Mouse (Mus musculus) heart, postnatal 4 days (tissue): ENCODE data around the gene Lmo4. TPM values are rescaled to one million over a fixed set of nuclear protein-coding genes. Genes with fewer than 3 reads are reported as not detected.

Experiments
- DNase-seq: peaks from one replicate; pipeline ENCODE4 v3.0.0; 2021
- total RNA-seq, 2 experiments: library from RNA; stranded (reverse); gene quantifications; 2 replicates each; pipeline ENCODE4 v1.2.3; 2021

The Lmo4 gene
- total RNA-seq, 2 experiments from 2014 or later, result 46.8 to 51.0 TPM

DNA sequence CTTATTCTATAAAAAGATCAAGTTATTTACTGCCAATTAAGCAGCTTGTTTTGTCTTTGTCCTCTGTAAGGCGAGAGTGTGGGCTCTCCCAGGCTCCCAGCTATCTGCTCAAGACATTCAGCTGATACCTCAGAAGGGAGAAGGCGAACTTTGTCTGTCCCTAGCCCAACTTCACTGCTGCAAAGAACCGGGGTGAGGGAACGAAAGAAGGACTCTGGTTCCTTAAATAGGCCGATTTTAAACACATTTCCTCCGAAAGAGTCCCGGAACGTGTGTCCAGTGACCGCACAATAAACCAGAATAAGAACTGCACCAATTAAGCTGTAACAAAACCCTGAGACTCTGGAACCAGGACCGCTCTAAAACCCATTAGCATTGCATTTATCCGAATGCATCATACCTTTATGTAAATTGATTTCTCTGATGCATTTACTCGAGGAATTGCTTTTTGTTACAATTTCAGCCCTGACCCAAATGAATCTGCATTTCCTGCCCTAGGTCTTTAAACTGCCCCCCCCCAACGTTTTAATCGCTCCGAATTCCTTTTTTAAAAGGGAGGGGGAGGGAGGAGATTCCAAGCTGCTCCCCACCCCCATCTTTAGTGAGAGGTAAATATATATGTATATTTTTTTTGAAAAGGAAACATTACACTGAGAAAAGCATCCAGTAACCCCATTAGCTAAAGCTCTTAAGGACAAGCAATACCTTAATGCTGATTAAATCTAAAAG is 1.6 kb downstream of the Lmo4 start:
- DNase-seq, result peak; percentile 25

DNA sequence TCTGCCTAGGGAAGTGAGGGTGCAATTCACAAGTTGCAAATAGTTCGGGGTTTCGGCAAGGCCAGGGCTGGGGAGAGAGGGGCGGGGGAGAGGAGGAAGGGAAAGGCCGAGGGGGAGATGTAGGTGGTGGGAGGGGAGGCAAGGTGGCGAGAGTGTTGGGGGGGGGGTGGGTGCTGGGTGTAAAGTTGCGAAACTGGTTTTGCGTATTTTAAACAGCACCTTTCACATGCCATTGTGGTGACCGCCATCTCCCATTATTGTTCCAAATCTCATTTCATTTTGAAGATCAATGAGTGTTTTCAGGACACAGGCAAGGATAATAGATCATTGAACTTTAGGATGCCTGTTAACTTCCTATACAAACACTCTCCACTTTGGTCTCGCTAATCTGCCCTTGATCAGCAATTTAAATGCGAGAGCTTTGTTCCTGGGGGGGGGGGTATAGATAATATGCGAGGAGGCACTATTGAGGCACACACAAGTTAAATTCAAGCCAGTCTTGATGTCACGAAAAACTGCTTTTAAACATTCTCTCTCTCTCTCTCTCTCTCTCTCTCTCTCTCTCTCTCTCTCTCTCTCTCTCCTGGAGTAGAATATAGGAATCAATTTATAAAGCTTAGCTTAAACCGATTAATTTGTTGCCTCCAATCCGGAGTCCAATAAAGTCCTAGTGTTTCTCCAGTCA is 2.3 kb downstream of the Lmo4 start:
- DNase-seq, result no peak

DNA sequence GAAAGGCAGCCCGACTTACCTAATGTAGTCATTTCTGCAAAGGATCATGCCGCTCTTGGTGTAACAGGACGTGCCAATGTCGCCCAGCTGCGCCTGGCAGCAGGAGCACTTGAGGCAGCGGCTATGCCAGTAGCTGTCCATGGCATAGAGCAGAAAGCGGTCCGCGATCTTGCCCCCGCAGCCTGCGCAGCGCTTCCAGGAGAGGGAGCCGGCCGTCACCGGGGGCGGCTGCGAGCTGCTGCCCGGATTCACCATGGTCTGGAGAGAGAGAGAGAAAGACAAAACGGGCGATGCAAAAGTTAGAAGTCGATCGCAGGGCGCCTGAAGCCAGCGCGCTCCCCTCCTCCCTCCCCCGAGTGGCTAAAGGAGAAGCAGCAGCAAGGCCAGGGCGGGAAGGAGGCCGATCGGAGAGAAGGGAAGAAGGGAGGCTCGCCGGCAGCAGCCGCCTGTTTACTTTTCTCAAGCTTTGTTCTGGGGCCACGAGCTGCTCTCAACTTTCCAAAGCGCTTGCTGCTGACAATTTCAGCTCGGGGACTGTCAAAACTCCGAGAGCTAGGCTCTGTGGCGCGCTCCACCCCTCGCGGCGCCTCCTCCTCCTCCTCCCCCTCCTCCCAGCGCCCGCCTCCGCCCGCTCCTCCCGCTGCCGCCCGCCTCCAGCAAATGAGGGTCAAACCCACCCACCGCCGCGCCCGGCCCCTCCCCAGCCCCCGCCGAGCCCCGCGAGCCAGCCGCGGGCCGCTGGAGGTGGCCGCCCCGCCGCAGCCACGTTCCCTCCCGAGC is 3.0 kb downstream of the Lmo4 start:
- peak; percentile 89 for DNase-seq

DNA sequence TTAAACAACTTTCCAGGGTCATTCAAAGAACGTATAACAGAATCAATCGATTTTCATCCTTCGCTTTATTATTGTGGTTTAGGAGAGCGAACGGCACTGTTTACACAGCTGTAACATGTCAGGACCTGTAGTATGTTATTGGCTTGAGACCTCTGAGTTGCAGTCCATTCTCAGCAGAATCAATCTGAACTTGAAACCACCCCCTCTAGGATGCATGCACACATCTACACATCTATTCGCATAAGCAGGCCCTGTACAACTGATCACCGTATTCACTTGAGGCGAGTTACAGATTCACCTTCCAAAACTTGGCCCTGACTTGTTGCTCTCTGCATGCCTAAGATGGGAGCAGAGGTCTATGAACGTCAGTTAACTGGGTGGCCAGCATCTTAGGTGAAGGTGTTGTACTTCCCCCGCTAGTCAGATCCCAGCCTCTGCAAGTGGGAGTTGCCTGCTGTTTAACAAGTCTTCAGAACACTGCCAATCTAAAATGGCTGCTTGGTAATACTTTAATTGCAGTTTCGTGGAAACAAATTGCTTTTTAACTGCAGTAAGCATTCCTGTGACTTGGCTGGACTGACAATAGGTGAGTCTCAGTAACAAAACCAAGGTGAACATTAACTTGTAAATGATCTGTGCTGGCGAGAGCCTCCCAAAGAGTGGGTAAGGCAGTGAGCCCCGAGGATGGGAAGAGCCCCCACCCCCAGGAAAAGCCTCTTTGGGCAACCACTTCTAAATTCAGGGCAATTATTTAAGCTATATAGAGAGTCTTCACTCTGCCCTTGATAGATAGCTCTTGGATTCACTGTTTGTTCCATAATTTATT is 19.5 kb downstream of the Lmo4 start:
- DNase-seq, result no peak

DNA sequence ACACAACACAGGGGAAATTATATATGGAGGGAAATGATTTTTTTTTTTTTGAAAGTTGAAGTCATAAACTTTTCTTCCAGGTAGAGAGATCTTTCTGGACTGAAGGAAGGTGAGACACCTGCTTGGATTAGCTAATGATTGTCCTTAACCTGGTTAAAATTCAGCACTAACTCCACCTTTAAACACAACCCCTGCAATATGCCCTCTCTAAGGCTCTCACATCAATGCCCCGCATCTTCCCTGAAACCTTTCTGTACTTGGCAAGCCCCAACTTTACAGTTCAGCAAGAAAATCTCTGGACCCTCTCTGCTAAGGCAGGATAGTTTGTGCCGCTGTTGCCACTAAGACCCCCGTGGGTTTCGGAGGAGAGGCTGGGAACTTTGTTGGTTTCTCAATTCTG is 20.1 kb downstream of the Lmo4 start:
- no peak for DNase-seq

DNA sequence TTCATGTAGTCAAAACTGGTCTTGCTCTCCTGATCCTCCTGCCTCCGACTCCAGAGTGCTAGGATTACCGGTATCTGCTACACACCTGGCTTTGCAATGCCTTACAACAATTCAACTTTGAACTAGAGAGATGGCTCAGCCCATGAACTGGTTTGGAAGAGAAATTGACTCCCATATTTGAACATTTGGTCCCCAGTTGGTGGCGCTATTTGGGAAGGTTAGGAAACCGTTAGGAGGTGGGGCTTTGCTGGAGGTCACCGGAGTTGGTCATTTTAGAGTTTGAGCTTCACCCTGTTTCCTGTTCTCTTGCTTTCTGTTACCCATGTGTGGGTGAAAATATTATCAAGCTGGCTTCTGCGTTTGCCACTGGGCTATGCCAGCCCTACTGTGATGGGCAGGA is 22.8 kb downstream of the Lmo4 start:
- DNase-seq, result no peak

DNA sequence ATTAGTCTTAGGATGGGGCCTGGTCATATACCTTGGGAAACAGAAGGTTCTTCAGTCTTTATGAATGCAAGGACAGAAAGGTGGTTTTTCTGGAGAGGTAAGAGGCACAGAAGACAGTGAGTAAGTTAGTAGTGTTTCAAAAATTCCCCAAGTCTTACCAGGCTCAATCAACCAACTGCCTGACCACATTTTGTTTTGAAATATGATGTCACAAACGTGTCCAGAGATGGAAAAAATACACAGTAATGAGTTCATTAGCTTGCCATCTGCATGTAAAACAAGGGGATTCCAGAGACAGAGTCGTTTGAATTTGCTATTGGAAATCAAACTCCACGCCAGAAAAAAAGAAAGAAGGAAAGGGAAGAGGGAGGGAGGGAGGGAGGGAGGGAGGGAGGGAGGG is 26.1 kb downstream of the Lmo4 start:
- DNase-seq, result no peak

DNA sequence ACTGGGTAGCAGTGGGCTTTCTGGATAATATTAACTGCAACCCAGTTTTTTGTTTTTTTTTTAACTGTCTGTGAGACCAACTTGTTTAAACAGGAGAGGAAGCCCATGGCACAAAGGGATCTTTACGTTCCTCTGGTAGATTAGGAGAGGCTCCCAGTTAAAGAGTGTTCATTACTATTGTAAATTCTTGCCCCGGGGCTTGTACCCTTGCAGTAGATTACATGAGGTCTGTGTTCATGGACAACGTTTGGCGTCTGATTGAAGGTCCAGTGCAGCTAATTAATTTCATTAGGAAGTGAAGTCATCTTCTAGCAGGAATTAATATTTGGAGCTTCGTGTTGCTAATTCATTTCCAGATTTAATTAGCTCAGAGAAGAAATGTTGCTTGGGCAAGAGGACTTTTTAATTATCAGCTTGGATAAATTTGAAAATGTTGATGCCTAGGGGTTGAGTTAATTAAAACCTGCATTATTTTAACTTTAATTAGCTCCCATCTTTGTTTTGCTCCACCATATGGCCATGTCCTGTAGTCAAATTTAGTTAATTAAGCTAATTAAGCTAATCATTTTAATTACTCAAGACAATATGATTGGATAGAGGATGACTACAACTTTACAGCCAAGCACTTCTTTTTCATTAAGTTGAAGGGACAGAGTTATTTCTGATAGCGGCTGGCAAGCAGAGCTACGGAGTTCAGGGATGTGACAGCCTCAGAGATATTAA is 31.0 kb downstream of the Lmo4 start:
- DNase-seq, result no peak

DNA sequence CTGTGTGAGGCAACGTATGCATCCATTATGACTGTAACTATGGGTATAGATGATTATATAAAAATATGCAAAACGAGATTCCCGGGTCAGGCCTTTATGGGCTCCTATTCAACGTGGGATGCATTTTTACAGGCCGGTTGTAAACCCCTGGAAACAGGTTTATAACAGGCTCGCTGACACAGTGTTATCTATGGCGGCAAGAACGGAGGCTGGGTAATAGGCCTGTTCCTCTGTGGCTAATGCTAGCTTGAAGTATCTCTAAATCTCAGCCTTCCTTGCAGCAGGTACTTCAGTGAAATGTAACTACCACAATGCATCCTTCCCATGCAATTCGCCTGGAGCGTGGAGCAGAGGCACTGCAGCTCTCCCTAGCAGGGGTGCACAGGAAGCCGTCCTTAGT is 31.9 kb downstream of the Lmo4 start:
- DNase-seq, result no peak

DNA sequence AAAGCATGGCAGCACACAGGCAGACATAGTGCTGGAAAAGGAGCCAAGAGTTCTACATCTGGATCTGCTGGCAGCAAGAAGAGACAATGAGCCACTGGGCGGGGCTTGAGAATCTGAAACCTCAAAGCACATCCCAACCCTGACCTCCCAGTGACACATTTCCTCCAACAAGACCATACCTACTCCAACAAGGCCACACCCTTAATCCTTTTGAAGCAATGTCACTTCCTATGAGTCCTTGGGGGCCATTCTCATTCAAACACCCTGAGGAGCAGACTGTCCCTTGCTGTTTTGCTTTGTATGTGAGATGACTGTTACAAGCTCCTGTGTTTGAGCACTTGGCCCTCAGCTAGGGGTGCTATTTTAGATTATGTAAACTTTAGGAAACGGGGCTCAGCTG is 33.3 kb downstream of the Lmo4 start:
- no peak for DNase-seq

DNA sequence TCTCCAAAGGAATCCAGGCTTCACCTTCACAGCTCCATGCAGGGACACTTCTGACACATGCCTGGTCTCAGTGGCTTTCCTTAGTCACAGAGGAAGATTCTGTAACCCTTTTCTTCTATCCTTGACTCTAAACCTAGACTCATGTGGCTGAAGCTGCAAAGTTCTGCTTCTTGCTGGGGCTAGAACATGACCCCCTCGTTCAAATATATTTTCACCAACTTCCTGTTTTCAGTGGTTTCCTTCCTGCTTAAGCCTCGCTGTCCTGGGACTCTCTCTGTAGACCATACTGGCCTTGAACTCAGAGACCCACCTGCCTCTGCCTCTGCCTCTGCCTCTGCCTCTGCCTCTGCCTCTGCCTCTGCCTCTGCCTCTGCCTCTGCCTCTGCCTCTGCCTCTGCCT is 34.5 kb downstream of the Lmo4 start:
- no peak for DNase-seq

DNA sequence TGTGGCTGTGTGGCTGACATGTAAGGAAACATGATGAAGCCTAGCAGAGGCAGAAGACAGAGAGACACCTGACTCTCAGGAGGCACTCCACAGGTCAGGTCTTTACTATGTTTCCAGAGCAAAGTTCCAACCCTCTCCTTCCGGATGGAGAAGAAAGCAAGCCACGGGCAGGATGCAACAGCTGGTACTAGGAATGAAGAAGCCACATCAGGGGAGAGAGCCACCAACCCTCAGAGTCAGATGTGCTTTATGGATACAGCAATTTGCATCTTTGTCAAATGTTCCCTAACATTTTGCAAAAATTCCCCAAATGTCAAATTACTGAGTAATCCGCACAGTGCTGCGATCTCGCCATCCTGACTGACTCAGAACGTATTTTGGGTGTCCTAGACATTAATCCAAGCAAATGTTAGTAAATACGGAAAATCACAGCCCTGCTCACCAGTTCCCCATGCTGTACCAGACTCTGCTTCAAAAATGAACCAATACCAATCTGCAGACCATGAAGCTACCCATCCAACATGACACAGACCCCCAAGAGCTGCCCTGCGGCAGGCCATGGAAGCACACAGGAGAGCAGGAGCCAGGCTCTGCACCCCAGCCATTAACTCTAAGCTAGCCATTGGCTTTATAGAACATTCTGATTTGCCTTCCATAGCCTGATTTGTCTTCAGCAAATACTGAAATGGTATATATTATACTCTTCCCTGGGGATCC is 38.4 kb downstream of the Lmo4 start:
- no peak for DNase-seq

DNA sequence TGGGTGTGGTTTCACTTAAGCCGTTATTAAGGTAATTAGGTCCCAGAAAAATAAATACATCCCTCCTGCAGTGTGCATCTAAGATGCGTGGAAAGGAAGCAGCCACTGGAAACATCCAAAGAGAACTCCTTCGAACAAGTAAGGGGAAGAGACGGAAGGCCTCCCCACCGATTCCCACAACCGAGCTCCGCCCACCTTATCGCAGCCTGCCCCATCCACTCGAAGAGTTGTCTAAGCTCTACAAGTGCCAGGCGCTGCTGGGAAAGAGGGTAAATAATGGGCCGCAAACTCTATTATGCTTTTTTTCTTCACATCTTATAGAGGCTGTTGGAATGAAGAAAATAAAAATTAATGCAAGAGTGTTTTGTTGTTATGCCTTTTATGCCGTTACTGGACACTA is 39.6 kb downstream of the Lmo4 start:
- no peak for DNase-seq

DNA sequence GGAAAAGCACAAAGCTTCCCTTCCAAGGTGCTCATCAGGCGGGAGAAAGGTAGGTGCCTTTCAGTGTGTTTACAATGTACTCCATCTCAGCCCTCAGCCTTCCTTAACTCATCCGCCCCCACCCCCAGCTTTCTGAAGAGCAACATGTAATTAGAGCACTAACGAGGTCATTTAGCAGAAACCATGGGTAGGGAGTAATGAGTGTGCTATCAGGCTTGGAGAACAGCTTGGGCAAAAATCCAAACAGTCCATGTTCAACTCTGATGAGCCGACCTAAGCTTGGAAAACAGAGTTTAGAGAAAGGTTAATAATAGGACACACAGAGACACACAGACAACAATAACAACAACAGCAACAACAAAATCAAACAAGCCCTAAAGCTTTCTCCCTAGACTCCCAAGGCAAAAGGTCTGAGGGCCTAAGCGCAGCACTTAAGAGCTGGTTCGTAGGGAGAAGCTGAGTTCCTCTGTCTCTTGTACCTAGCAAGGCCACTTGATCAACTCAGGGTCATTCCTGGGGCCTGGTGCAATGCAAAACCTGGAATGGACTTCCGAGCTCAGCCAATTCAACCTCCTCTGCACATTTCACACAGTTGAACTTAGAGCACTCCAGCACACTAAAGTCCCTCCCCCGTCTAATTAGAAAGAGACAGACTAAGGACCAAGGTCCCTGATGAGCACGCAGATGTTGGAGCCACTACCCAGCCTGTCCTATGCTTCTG is 40.2 kb downstream of the Lmo4 start:
- DNase-seq, result peak; percentile 30

DNA sequence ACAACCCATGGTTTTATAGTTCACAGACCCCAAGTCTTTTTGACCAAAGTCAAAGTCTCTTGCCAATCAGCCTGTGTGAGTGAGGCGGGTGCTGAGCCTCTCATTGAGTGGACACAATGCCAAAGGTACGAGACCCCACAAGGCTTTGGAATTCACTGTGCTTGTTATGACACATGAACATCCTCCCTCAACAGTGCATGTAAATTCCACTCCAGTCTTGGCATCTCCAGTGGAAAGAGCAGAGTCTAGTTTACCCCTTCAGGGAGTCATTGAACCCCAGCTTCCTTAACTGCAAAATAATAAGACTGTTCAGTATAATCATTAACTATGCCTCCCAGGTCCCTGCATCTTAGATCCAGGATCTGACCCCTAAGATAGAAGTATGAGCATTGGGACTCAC is 41.3 kb downstream of the Lmo4 start:
- no peak for DNase-seq

DNA sequence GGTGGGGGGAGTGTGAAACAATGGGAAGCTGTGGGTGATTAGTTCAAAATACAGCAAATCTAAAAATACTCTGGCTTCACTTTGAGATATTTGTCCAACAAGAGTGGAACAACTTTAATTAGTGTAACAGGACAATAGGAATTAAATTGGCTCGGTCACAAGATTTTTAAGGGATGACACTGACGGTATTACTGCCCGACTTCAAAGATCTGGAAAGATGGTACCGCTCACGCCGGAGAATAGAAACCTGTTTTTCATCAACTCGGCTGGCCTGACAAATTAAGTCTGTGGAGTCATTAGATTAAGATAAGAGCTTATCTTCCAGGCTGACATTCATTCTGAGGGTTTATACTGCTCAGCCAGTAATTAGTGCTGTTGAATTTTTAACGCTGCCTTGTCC is 42.9 kb downstream of the Lmo4 start:
- no peak for DNase-seq

DNA sequence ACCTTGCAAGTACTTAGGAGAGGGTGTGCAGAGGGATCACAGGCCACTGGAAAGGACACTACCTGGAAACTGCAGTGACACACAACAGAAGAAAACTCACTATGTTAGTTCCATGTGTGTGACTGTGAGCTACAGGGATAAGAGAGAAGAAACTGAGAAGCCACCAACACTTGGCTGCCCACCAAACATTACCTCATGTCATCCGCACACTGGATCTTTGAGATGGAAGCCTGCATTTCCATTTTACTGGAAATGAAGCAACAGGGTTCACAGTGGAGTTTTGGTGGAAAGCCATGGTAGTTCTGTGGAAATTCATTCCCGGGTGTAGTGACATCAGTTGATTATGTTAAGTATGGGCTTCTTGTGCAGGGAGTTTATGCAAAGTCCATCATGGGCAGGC is 43.8 kb downstream of the Lmo4 start:
- peak; percentile 77 for DNase-seq

DNA sequence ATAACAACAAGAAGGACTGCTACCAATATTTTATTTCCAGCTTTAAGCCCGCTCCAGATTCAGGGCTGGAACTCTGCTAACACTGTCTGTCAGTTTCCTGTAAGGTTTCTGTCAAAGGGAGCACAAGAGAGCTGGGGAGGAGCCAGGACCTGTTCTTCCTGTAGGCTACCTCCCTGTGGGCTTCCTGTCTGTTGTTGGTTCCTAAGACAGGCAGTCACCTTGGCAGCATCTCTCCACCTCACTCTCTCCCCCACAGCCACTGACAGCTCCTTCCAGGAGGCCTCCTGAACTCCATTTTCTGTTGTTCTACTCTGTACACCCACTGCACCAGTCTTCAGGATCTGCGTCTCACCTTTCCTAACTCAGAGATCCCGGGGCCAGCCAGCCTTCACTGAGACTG is 49.3 kb downstream of the Lmo4 start:
- no peak for DNase-seq

DNA sequence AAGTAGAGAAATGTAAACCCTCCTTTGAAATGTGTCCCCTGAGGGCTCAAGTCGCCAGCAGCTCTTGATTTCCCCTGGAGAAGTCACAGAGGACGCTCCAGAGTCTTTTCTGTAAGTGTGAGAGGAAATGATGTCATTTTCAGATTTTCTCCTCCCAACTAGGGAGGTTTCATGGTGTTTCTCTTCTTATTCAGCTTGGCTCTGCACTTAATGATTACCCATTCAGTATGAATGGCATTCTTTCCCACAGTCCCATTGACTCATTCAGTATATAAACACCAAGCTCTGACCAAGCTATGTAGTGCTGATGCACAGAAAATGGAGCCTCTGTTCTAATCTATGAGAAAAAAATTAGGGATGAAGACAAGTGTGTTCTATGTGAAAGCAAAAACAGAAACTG is 51.6 kb downstream of the Lmo4 start:
- DNase-seq, result no peak

DNA sequence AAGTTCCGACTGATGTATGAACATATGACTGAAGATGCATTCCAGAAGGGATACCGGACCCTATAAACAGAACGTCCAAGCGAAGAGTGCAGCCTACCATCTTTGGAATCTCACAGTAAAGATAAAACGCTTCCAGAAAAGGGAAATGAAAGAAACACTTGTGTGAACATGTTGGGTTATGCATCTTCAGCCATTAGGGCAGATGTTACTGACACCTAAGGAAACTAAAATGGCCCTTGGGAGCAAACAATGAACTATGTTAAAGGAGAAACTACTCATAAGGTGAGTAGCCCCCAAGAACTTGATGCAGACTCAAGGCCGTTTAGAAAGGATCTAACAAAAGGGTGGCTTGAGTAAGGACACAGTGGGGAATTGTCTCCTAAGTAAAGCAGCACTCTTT is 54.0 kb downstream of the Lmo4 start:
- no peak for DNase-seq

DNA sequence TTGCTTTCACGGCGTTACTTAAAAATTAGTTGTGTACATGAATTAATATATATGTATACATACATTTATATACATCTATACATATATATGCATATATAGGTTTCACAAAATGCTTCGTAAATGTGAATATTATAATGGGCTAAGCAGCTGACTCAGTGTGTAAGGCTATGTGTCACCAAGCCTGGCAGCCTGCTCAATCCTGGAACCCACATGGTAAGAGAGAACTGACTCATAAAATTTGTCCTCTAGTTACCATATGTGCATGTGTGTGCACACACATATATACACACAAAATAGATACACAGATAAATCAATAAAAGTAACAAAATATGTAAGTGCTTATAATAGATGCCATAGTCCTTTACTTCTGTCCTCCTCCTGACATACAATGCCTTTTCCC is 56.8 kb downstream of the Lmo4 start:
- no peak for DNase-seq
